Comparison of ENCODE assay signal across 11 mouse cellular contexts in the genomic region with DNA sequence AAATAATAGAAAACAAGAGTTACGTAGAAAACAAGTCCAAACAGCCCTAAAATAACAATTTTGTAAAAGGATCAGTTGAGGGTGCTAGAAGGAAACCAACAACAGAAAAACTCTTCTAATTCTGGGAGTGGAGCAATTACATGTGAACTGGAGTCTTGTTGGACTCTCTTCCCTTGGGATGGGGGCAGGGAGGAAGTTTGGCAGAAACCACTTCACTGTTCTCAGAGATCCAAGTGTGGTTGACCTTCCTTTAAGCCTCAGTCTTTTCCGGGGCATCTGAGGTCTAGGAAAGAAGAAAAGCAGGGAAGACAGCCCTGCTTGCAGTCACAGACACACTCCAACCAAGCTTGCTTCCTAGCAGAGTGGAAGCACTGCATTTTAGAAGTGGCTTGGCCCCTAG.
DNase-seq lines count a peak whose midpoint lies in the region; ATAC-seq and TF ChIP-seq lines count a peak whose summit lies in the region.
"Had no signal": no experiment of that assay in that cellular context is flagged by ENCODE, and none has a peak within 500 bp of the region (broad histone marks: within the 10 kb centered on the region; RNA-seq: fewer than 3 reads in every experiment).

No protein-coding gene starts in this region.

- no peaks in the 10 kb centered on the region for H3K36me3 ChIP-seq in forebrain, embryonic 14.5 days (ENCODE audit: control insufficient read depth, insufficient read depth, low read length)
- no peaks in the 10 kb centered on the region for H3K36me3 ChIP-seq in forebrain, embryonic 16.5 days (ENCODE audit: control insufficient read depth, insufficient read depth)
- H3K36me3 ChIP-seq in intestine, postnatal 0 days (ENCODE audit: control insufficient read depth, insufficient read depth), result no peaks in the 10 kb centered on the region
- H3K36me3 ChIP-seq in forebrain, postnatal 0 days (ENCODE audit: insufficient read depth), result no peaks in the 10 kb centered on the region
- H3K36me3 ChIP-seq: limb, embryonic 13.5 days had no signal

- 39% methylated on average over 2 of the region's 2 CpGs for WGBS in forebrain, embryonic 14.5 days
- WGBS in forebrain, embryonic 16.5 days, result 39% methylated on average over 2 of the region's 2 CpGs
- WGBS in intestine, postnatal 0 days, result 48% methylated on average over 2 of the region's 2 CpGs
- 39% methylated on average over 2 of the region's 2 CpGs for WGBS in forebrain, postnatal 0 days

- no peak overlapping the region for H3K4me2 ChIP-seq in forebrain, embryonic 14.5 days (ENCODE audit: low read length)
- no peak overlapping the region for H3K4me2 ChIP-seq in forebrain, embryonic 16.5 days (ENCODE audit: low read length)
- H3K4me2 ChIP-seq in intestine, postnatal 0 days (replicated peaks; ENCODE audit: low read depth), result no peak overlapping the region
- no peak overlapping the region for H3K4me2 ChIP-seq in forebrain, postnatal 0 days (ENCODE audit: low read depth)
- H3K4me2 ChIP-seq: hindbrain, embryonic 14.5 days; limb, embryonic 13.5 days had no signal

- H3K9me3 ChIP-seq in forebrain, embryonic 14.5 days (replicated peaks; ENCODE audit: control insufficient read depth, low read length), result no peaks in the 10 kb centered on the region
- H3K9me3 ChIP-seq in forebrain, embryonic 16.5 days (ENCODE audit: control insufficient read depth, low read length), result no peaks in the 10 kb centered on the region
- no peaks in the 10 kb centered on the region for H3K9me3 ChIP-seq in intestine, postnatal 0 days (ENCODE audit: control insufficient read depth)
- H3K9me3 ChIP-seq in forebrain, postnatal 0 days (ENCODE audit: low read length), result no peaks in the 10 kb centered on the region
- H3K9me3 ChIP-seq: limb, embryonic 13.5 days had no signal

- ATAC-seq in forebrain, embryonic 14.5 days, result no peak
- no peak for ATAC-seq in forebrain, embryonic 16.5 days
- no peak for ATAC-seq in intestine, postnatal 0 days
- ATAC-seq in forebrain, postnatal 0 days, result no peak

- H3K4me1 ChIP-seq in forebrain, embryonic 14.5 days (ENCODE audit: control insufficient read depth, insufficient read depth, low read length), result no peaks in the 10 kb centered on the region
- no peaks in the 10 kb centered on the region for H3K4me1 ChIP-seq in forebrain, embryonic 16.5 days (replicated peaks; ENCODE audit: control insufficient read depth, insufficient read depth, low read length)
- no peaks in the 10 kb centered on the region for H3K4me1 ChIP-seq in intestine, postnatal 0 days (replicated peaks; ENCODE audit: control insufficient read depth, insufficient read depth, low read length)
- no peaks in the 10 kb centered on the region for H3K4me1 ChIP-seq in forebrain, postnatal 0 days (ENCODE audit: insufficient read depth)

- H3K27ac ChIP-seq in forebrain, embryonic 14.5 days (ENCODE audit: low read depth, low read length), result no peak overlapping the region
- H3K27ac ChIP-seq in forebrain, embryonic 16.5 days (ENCODE audit: low read length), result no peak overlapping the region
- no peak overlapping the region for H3K27ac ChIP-seq in intestine, postnatal 0 days (ENCODE audit: low read depth, low read length)
- no peak overlapping the region for H3K27ac ChIP-seq in forebrain, postnatal 0 days (ENCODE audit: low read depth, low read length)
- H3K27ac ChIP-seq: hindbrain, embryonic 14.5 days; limb, embryonic 13.5 days had no signal

- peak; percentile 13 for DNase-seq in forebrain, embryonic 14.5 days (ENCODE audit: low spot score)
- DNase-seq in lung, postnatal 25 days (ENCODE audit: low spot score), result peak; percentile 26
- no peak for DNase-seq in lung, adult 18-20 months
- DNase-seq in heart, adult 8-10 months (ENCODE audit: low spot score), result peak; percentile 67
- DNase-seq in skeletal muscle tissue, adult 2 months (ENCODE audit: low read depth, low spot score), result peak; percentile 68
- DNase-seq in forebrain, postnatal 0 days, result no peak
- DNase-seq: right cerebral cortex, postnatal 14 days had no signal

- no peak overlapping the region for H3K4me3 ChIP-seq in forebrain, embryonic 14.5 days (ENCODE audit: low read depth, low read length)
- no peak overlapping the region for H3K4me3 ChIP-seq in forebrain, embryonic 16.5 days (replicated peaks; ENCODE audit: low read length)
- no peak overlapping the region for H3K4me3 ChIP-seq in intestine, postnatal 0 days (ENCODE audit: low read depth, low read length)
- no peak overlapping the region for H3K4me3 ChIP-seq in forebrain, postnatal 0 days (ENCODE audit: low read depth, low read length)
- H3K4me3 ChIP-seq: limb, embryonic 13.5 days had no signal

- no peak overlapping the region for H3K9ac ChIP-seq in forebrain, embryonic 14.5 days (ENCODE audit: low read length)
- H3K9ac ChIP-seq in forebrain, embryonic 16.5 days (replicated peaks; ENCODE audit: low read depth, low read length), result no peak overlapping the region
- H3K9ac ChIP-seq in intestine, postnatal 0 days (ENCODE audit: low read depth, low read length), result no peak overlapping the region
- H3K9ac ChIP-seq in forebrain, postnatal 0 days, result no peak overlapping the region
- H3K9ac ChIP-seq: hindbrain, embryonic 14.5 days; limb, embryonic 13.5 days had no signal

- H3K27me3 ChIP-seq in forebrain, embryonic 14.5 days (replicated peaks; ENCODE audit: control insufficient read depth, insufficient read depth, low read length), result no peaks in the 10 kb centered on the region
- H3K27me3 ChIP-seq in forebrain, embryonic 16.5 days (replicated peaks; ENCODE audit: control insufficient read depth, insufficient read depth, low read length), result no peaks in the 10 kb centered on the region
- no peaks in the 10 kb centered on the region for H3K27me3 ChIP-seq in intestine, postnatal 0 days (replicated peaks; ENCODE audit: control insufficient read depth, insufficient read depth, low read length)
- H3K27me3 ChIP-seq in forebrain, postnatal 0 days (ENCODE audit: insufficient read depth, low read length), result no peaks in the 10 kb centered on the region
- H3K27me3 ChIP-seq: limb, embryonic 13.5 days had no signal

- no peak for TF ChIP-seq CTCF in intestine, postnatal 0 days (IDR thresholded peaks at IDR 0.05; ENCODE audit: low read depth)
- TF ChIP-seq CTCF in forebrain, postnatal 0 days (IDR thresholded peaks at IDR 0.05; ENCODE audit: low read depth), result no peak

Comparison
In these comparisons a context has a peak if more than half of its experiments do, and no peak if none do; other contexts are left out.
1. DNase-seq: peak in forebrain, embryonic 14.5 days (single experiment), lung, postnatal 25 days (single experiment), heart, adult 8-10 months (single experiment) and skeletal muscle tissue, adult 2 months (single experiment); none in lung, adult 18-20 months (0 of 2) and forebrain, postnatal 0 days (single experiment).